Mouse (Mus musculus): ENCODE data around the gene H1f0. TPM values are rescaled to one million over a fixed set of nuclear protein-coding genes. Genes with fewer than 3 reads are reported as not detected.
A peak's percentile ranks its signal among the peaks of the same experiment; 100 is the strongest.

The H1f0 gene
- polyA plus RNA-seq, 1 experiment, result 123 TPM

- peak; percentile 41 for DNase-seq
- peak overlapping the region; percentile 18 for H3K27ac ChIP-seq (ENCODE audit: insufficient read depth, low read depth, low read length)
- 60% methylated on average over 14 of the region's 14 CpGs for WGBS
- peaks cover 1% of the 10 kb centered on the region; the same call in 1 of the 2 replicates for H3K36me3 ChIP-seq (ENCODE audit: control insufficient read depth, insufficient read depth, low read length)
- peaks cover 5% of the 10 kb centered on the region; the same call in 1 of the 2 replicates for H3K4me1 ChIP-seq (ENCODE audit: control insufficient read depth, insufficient read depth, low read length)
- TF ChIP-seq CTCF (conservative IDR thresholded peaks at IDR 0.05; ENCODE audit: insufficient read depth, insufficient read length, low read depth, low read length) (no peak), POLR2A (IDR thresholded peaks at IDR 0.05; ENCODE audit: low read depth, low read length) (no peak)
- H3K4me3 ChIP-seq (ENCODE audit: insufficient read depth, low read depth, low read length), result no peak overlapping the region
- H3K27me3 ChIP-seq (replicated peaks; ENCODE audit: control insufficient read depth, insufficient read depth, low read length), result no peaks in the 10 kb centered on the region
Measured at GRCm38 (mm10) chr15:79060887-79061565, 32.8 kb downstream of the H1f0 start.

GRCm38 (mm10) chr15:79062376-79063159, 34.3 kb downstream of the H1f0 start, which contains the start of gene Ankrd54:
TSS of gene Ankrd54 (minus strand) at chr15:79062893.
- peak; percentile 100 for DNase-seq
- under 1% methylated on average over 80 of the region's 80 CpGs for WGBS
- H3K27ac ChIP-seq (ENCODE audit: insufficient read depth, low read depth, low read length), result peak within 1 kb of the TSS; percentile 55

GRCm38 (mm10) chr15:79063160-79063740, 35.0 kb downstream of the H1f0 start:
- TF ChIP-seq CTCF (conservative IDR thresholded peaks at IDR 0.05; ENCODE audit: insufficient read depth, insufficient read length, low read depth, low read length), result no peak
- no peak for TF ChIP-seq POLR2A (IDR thresholded peaks at IDR 0.05; ENCODE audit: low read depth, low read length)
- Histone ChIP-seq H3K27me3 (replicated peaks; ENCODE audit: control insufficient read depth, insufficient read depth, low read length) (no peaks in the 10 kb centered on the region), H3K4me1 (ENCODE audit: control insufficient read depth, insufficient read depth, low read length) (peaks cover 5% of the 10 kb centered on the region; the same call in 1 of the 2 replicates), H3K4me3 (ENCODE audit: insufficient read depth, low read depth, low read length) (no peak overlapping the region), H3K27ac (ENCODE audit: insufficient read depth, low read depth, low read length) (peak overlapping the region; percentile 36), H3K36me3 (ENCODE audit: control insufficient read depth, insufficient read depth, low read length) (no peaks in the 10 kb centered on the region; the same call in 1 of the 2 replicates)
- no peak for DNase-seq
- WGBS, result 3% methylated on average over 14 of the region's 14 CpGs

More at GRCm38 (mm10) chr15:79062376-79063159, 34.3 kb downstream of the H1f0 start, which contains the start of gene Ankrd54:
- Histone ChIP-seq H3K4me3 (ENCODE audit: insufficient read depth, low read depth, low read length) (peak within 1 kb of the TSS; percentile 78), H3K27me3 (replicated peaks; ENCODE audit: control insufficient read depth, insufficient read depth, low read length) (no peaks in the 10 kb centered on the region), H3K4me1 (ENCODE audit: control insufficient read depth, insufficient read depth, low read length) (peaks cover 5% of the 10 kb centered on the region; the same call in 1 of the 2 replicates), H3K36me3 (ENCODE audit: control insufficient read depth, insufficient read depth, low read length) (no peaks in the 10 kb centered on the region; the same call in 1 of the 2 replicates)
- TF ChIP-seq POLR2A (IDR thresholded peaks at IDR 0.05; ENCODE audit: low read depth, low read length) (peak; percentile 81), CTCF (conservative IDR thresholded peaks at IDR 0.05; ENCODE audit: insufficient read depth, insufficient read length, low read depth, low read length) (no peak)

- Histone ChIP-seq H3K27ac (ENCODE audit: insufficient read depth, low read depth, low read length) (no peak overlapping the region), H3K4me3 (ENCODE audit: insufficient read depth, low read depth, low read length) (no peak overlapping the region), H3K27me3 (replicated peaks; ENCODE audit: control insufficient read depth, insufficient read depth, low read length) (no peaks in the 10 kb centered on the region), H3K4me1 (ENCODE audit: control insufficient read depth, insufficient read depth, low read length) (peaks cover 5% of the 10 kb centered on the region; the same call in 1 of the 2 replicates), H3K36me3 (ENCODE audit: control insufficient read depth, insufficient read depth, low read length) (no peaks in the 10 kb centered on the region)
- no peak for DNase-seq
- 42% methylated on average over 8 of the region's 8 CpGs for WGBS
- TF ChIP-seq CTCF (conservative IDR thresholded peaks at IDR 0.05; ENCODE audit: insufficient read depth, insufficient read length, low read depth, low read length) (no peak), POLR2A (IDR thresholded peaks at IDR 0.05; ENCODE audit: low read depth, low read length) (no peak)
Measured at GRCm38 (mm10) chr15:79065086-79065770, 37.0 kb downstream of the H1f0 start.

GRCm38 (mm10) chr15:79066276-79066675, 38.0 kb downstream of the H1f0 start:
- 55% methylated on average over 2 of the region's 2 CpGs for WGBS
- TF ChIP-seq POLR2A (IDR thresholded peaks at IDR 0.05; ENCODE audit: low read depth, low read length) (no peak), CTCF (conservative IDR thresholded peaks at IDR 0.05; ENCODE audit: insufficient read depth, insufficient read length, low read depth, low read length) (no peak)
- peak; percentile 41 for DNase-seq
- Histone ChIP-seq H3K4me1 (ENCODE audit: control insufficient read depth, insufficient read depth, low read length) (peaks cover 5% of the 10 kb centered on the region; the same call in 1 of the 2 replicates), H3K4me3 (ENCODE audit: insufficient read depth, low read depth, low read length) (no peak overlapping the region), H3K27ac (ENCODE audit: insufficient read depth, low read depth, low read length) (no peak overlapping the region), H3K36me3 (ENCODE audit: control insufficient read depth, insufficient read depth, low read length) (no peaks in the 10 kb centered on the region), H3K27me3 (replicated peaks; ENCODE audit: control insufficient read depth, insufficient read depth, low read length) (no peaks in the 10 kb centered on the region)

GRCm38 (mm10) chr15:79067631-79068030, 39.4 kb downstream of the H1f0 start:
- WGBS, result 65% methylated on average over 3 of the region's 3 CpGs
- TF ChIP-seq CTCF (conservative IDR thresholded peaks at IDR 0.05; ENCODE audit: insufficient read depth, insufficient read length, low read depth, low read length), result no peak
- TF ChIP-seq POLR2A (IDR thresholded peaks at IDR 0.05; ENCODE audit: low read depth, low read length), result no peak
- Histone ChIP-seq H3K27me3 (replicated peaks; ENCODE audit: control insufficient read depth, insufficient read depth, low read length) (no peaks in the 10 kb centered on the region), H3K27ac (ENCODE audit: insufficient read depth, low read depth, low read length) (no peak overlapping the region), H3K36me3 (ENCODE audit: control insufficient read depth, insufficient read depth, low read length) (no peaks in the 10 kb centered on the region), H3K4me3 (ENCODE audit: insufficient read depth, low read depth, low read length) (no peak overlapping the region), H3K4me1 (ENCODE audit: control insufficient read depth, insufficient read depth, low read length) (peaks cover 5% of the 10 kb centered on the region; the same call in 1 of the 2 replicates)
- no peak for DNase-seq

Measured in kidney, adult 2 months (tissue).